Mouse (Mus musculus) right cerebral cortex, postnatal 10 days (tissue): ENCODE measurements around the gene Usp24.
"Not testable (repeated sequence)": the region's sequence is repeated elsewhere in the genome, so short reads cannot be mapped to it uniquely, and the experiment has no call there.

Source experiments
- DNase-seq, 2 experiments: peaks; one replicate each; pipeline ENCODE4 v3.0.0; 2021; ENCODE audit warnings: low spot score in 2 of 2

The Usp24 gene

GRCm38 (mm10) chr4:106318976-106319375, 3.0 kb downstream of the Usp24 start:
- no peak for DNase-seq

DNA sequence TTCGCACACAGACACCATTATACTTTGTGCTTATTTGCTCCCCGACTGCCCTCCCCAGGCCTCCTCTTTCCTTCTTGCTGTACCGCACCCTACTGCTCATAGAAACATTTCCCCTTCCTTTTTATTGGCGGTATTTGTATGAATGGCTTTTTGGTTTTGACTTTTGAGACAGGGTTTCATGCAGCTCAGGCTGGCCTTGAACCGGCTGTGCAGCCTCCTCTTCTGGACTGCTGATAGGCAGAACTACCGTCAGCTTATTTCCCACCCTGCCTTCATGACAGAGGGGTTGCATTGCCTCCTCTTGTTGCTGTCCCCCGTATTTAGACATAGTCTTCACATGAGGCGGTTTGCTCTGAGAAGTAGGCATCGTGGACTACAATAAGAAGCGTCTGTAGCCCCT, 6.8 kb downstream of the Usp24 start:
- no peak for DNase-seq

DNA sequence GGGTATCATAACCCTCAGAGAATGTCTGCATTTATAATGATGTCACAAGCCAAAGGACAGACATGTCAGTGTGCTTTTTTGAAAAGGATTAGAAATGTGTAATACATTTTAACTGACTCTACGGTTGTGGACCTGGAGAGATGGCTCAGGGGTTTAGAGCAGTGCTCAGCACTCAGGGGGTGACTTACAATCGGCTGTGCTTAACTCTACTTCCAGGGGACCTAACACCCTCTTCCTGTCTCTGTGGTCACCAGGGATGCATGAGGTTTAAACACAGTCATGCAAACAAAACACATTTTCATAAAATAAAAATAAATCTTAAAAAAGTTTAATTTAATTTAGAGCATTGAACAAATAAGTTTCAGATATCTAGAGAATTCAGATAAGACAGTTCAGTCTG, 7.3 kb downstream of the Usp24 start:
- DNase-seq: no peak

GRCm38 (mm10) chr4:106327436-106327835, 11.4 kb downstream of the Usp24 start:
- DNase-seq: no peak

DNA sequence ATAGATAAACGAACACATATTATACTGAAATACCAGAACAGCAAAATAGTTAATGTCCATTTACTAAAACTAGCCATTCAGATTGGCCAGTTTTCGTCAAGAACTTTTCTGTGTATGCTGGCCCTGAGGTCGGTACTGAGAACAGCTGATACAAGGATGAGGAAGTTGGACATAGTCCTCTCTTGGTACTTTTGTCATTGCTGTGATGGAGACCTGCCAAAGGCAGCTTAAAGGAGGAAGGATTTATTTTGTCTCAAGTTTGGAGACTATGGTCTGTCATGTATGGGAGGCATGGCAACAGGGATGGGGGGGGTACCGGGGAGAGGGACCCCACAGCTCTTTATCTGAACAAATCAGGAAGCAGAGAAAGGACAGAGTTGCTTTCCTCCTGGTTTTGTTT, 12.7 kb downstream of the Usp24 start:
- no peak for DNase-seq

- not testable (repeated sequence) for DNase-seq
Measured at GRCm38 (mm10) chr4:106329171-106329570, 13.2 kb downstream of the Usp24 start.

DNA sequence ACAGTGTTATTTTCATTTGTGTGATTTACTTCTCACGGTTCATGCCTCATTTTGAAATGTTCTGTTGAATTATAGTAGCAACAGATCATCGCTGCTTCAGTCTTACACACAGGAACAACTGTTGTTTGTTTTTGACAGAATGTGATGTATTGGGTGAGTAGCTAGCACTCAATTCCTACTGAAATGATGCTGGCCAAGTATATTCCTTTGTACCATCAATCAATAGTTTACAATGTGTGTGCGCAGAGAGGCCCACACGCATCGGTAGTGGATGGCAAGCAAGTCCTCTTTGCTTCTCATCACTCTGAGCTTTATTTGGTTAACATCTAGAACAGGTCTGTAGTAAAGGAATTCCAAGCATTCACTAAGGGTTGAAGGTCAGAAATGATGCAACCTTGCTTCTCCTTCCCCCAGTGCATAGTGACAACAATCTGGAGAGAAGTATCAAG, 14.4 kb downstream of the Usp24 start:
- DNase-seq: no peak

- DNase-seq: no peak
Measured at GRCm38 (mm10) chr4:106333071-106333470, 17.1 kb downstream of the Usp24 start.

GRCm38 (mm10) chr4:106333584-106333983, 17.6 kb downstream of the Usp24 start:
- DNase-seq: no peak

GRCm38 (mm10) chr4:106335858-106336257, 19.8 kb downstream of the Usp24 start:
- DNase-seq: no peak

DNA sequence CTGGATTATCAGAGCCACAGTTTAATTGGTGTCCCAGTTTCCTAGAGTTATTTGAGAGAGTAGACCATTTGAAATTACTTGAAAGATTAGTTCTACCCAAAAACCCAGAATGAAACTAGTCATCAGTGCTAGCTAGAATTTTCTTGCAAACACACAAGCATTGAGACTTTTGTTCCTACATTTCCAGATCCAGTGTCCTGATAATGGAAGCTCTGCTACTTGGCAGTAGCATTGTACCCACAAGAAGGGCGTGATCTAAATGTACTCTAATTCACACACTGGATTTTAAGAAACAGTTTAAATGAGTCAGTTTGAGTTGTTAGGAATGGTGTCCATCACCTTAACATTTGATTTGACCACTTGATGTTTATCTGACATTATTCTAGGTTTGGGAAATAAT, 31.7 kb downstream of the Usp24 start:
- DNase-seq: no peak

GRCm38 (mm10) chr4:106355025-106355424, 39.0 kb downstream of the Usp24 start:
- not testable (repeated sequence) for DNase-seq

DNA sequence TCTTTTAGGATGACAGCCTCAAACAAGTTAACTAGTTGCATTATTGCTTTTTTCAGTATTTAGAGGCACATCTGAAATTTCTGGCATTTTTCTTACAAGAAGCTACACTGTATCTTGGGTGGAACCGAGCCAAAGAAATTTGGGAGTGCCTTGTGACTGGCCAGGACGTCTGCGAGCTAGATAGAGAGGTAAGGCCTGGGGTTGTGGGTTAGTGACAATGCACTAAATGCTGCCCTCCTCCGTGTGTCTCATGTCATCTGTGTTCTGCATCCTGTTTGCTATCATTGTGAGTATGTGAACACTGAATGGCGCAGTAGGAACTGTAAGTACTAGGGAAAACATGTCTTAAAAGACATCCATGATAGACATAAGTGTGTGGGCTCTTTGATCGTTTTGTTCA, 54.0 kb downstream of the Usp24 start:
- no peak for DNase-seq

DNA sequence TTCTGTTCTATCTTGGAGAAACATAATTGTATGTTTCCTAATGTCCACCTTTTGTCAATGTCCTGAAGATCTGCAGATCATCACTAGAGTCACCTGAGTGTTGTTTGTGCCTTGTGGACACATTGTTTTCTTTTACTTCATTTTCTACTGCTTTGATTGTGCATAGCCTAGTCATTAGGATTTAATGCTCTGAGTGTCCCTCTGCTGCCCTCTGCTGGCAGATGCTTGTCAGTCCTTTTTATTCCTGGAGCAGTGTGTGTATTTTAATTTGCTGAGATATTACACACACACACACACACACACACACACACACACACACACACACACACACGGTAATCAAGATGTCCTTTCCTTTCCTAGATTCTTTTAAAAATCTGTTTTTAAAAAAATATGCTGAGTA, 59.8 kb downstream of the Usp24 start:
- DNase-seq: peak; percentile 85 to 90

DNA sequence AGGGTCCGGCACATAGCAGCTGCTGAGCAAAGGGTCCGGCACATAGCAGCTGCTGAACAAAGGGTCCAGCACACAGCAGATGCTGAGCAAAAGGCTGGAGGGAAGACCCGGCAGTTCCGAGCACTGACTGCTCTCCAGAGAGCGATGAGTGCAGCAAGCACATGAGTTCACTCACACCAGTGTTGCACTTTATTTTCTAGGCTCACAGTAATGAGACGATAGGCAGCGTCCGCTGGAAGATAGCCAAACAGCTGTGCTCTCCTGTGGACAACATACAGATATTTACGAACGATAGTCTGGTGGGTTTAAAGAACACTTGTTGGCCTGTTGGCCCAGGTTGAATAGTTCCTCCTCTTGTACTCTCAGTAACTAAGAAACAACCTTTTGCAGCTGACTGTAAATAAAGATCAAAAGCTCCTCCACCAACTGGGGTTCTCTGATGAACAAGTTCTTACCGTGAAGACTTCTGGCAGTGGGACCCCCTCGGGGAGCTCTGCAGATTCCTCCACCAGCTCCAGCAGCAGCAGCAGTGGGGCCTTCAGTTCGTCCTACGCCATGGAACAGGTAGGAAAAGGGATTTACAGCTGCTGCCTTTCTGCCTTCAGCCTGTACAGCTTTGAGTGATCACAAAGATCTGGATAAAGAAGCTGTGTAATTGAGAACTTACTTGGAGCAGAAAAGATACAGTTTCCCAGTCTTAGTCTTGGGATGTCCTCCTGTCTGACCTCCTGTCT, 63.0 kb downstream of the Usp24 start:
- DNase-seq: no peak

DNA sequence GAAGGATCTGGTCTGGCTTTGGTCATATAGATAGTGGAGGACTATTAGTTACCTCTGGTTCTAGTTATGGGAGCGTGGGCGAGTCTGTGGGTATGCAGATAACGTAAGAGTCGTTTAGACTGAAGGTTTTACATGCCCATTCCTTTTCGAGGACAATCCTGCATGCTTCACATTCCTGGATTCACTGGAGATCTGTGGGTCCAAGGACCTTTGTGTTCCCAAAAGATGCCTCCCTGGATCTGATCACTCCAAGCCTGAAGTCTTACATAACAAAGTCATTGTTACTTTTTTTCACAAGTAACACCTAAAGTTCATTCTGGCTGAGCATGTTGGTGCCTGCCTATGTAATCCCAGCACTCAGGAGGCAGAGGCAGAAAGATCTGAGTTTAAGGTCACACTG, 65.1 kb downstream of the Usp24 start:
- DNase-seq: no peak

GRCm38 (mm10) chr4:106389908-106390307, 73.9 kb downstream of the Usp24 start:
- no peak for DNase-seq

DNA sequence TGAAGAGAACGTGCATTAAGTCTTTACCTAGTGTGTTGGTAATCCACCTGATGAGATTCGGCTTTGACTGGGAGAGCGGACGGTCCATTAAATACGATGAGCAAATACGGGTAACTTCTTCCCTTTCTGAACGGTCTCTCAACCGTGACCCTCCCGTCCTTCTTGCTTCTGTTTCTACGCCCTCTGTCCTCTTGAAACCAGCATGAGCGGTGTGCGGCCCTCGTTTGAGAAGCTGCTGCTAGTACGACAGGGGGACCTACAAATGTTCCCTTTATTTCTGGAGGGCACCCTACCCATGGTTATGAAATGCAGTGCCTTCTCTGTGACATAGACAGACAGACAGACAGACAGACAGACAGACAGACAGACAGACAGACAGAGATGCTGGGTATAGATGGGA, 93.6 kb downstream of the Usp24 start:
- no peak for DNase-seq

- DNase-seq: no peak
Measured at GRCm38 (mm10) chr4:106419256-106419655, 103.2 kb downstream of the Usp24 start.

DNA sequence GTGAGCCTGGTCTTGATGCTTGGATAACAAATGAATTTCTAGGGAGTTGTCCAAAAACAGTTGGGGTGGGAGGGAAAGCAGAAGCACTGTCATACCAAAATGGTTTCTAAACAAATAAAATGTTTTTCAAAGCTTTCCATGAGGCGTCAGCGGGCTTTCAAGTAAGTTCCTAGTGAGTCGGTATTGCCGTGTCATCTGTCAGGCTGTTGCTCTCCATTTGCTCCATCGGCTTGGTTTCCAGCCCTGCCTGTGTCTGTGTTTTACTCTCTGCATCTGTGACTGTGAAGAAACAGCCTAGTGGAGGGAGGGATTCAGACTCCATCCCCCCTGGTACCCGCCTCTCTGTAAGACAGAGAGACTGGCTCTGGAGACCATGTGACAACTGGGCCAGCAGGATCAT, 103.8 kb downstream of the Usp24 start:
- DNase-seq: no peak

- no peak for DNase-seq
Measured at GRCm38 (mm10) chr4:106422597-106422996, 106.6 kb downstream of the Usp24 start.

DNA sequence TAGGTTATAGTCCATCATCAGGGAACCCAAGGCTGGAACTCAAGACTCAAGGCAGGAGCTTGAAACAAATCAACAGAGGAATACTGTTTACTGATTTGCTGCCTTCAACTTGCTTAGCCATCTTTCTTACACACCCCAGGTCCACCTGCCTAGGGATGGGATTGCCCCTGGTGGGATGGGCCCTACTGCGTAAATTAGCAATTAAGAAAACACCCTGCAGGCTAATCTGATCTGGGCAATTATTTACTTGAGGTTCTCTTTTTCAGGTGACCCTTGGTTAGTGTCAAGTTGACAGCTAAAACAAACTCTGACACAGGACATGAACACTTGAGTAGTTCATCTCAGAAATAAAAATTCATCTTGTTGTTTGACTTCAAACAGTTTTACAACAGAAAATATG, 108.5 kb downstream of the Usp24 start:
- DNase-seq: no peak

- no peak for DNase-seq
Measured at GRCm38 (mm10) chr4:106426286-106426685, 110.3 kb downstream of the Usp24 start.

DNA sequence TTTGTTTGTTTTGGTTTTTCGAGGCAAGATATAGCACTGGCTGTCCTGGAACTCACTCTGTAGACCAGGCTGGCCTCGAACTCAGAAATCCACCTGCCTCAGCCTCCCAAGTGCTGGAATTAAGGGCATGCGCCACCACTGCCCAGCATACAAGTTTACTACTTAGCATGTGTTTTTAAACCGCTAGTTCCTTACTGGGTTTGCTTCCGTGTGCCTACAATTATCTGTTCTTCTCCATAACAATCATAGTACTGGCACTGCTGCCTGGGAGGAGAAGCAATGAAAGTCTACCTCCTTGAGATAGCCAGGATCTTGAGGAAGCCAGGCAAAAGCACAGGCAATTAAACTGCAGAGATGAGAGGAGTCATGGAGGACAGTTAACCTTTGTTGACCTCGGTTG, 112.6 kb downstream of the Usp24 start:
- no peak for DNase-seq
